Mouse (Mus musculus) thymus, postnatal 0 days (tissue): ENCODE results near the gene Fam57b. TPM values are rescaled to one million over a fixed set of nuclear protein-coding genes. Genes with fewer than 3 reads are reported as not detected.

ENCODE experiments used
- DNase-seq: peaks from one replicate; pipeline ENCODE4 v3.0.0-alpha.2; 2015; ENCODE audit warnings: low spot score
- polyA plus RNA-seq: library from polyadenylated mRNA; unstranded; fragments of >200 nt; fragmentation: Nextera tagmentation; extraction: Ambion mirVana; gene quantifications from 2 replicates; pipeline ENCODE4 v1.2.1, GENCODE M21; 2015

Fam57b gene
- polyA plus RNA-seq, 1 experiment from 2014 or later, result 0.20 TPM

- DNase-seq, result peak; percentile 62
These were observed 920 bp downstream of the Fam57b start for GRCm38 (mm10) chr7:126798127-126799049.

GRCm38 (mm10) chr7:126799050-126799467 is 1.6 kb downstream of the Fam57b start:
- DNase-seq, result peak; percentile 96

- DNase-seq, result peak; percentile 86
These were observed 2.2 kb downstream of the Fam57b start for GRCm38 (mm10) chr7:126799468-126800268.

GRCm38 (mm10) chr7:126800269-126801056 is 3.0 kb downstream of the Fam57b start:
- no peak for DNase-seq

- no peak for DNase-seq
These were observed 3.6 kb downstream of the Fam57b start for GRCm38 (mm10) chr7:126801057-126801422.

- no peak for DNase-seq
These were observed 4.8 kb downstream of the Fam57b start for GRCm38 (mm10) chr7:126802134-126802889.

- no peak for DNase-seq
These were observed 5.7 kb downstream of the Fam57b start for GRCm38 (mm10) chr7:126803181-126803580.

GRCm38 (mm10) chr7:126803751-126804150 is 6.3 kb downstream of the Fam57b start:
- DNase-seq, result no peak

- no peak for DNase-seq
These were observed 9.5 kb downstream of the Fam57b start for GRCm38 (mm10) chr7:126806956-126807355.

GRCm38 (mm10) chr7:126807405-126807804 is 9.9 kb downstream of the Fam57b start:
- no peak for DNase-seq

- DNase-seq, result peak; percentile 49
These were observed 11.4 kb downstream of the Fam57b start for GRCm38 (mm10) chr7:126808703-126809455.

GRCm38 (mm10) chr7:126809723-126810369 is 12.4 kb downstream of the Fam57b start:
- DNase-seq, result no peak

- DNase-seq, result no peak
These were observed 18.3 kb downstream of the Fam57b start for GRCm38 (mm10) chr7:126815726-126816222.

GRCm38 (mm10) chr7:126816494-126816893 is 19.0 kb downstream of the Fam57b start:
- no peak for DNase-seq

GRCm38 (mm10) chr7:126817595-126817994 is 20.1 kb downstream of the Fam57b start:
- no peak for DNase-seq

- DNase-seq, result no peak
These were observed 21.4 kb downstream of the Fam57b start for GRCm38 (mm10) chr7:126818818-126819217.

- peak; percentile 77 for DNase-seq
These were observed 24.5 kb downstream of the Fam57b start for GRCm38 (mm10) chr7:126821835-126822511.

- DNase-seq, result no peak
These were observed 25.3 kb downstream of the Fam57b start for GRCm38 (mm10) chr7:126822741-126823140.
